Mouse (Mus musculus): ENCODE measurements around the gene Ipo13. TPM values are rescaled to one million over a fixed set of nuclear protein-coding genes. Genes with fewer than 3 reads are reported as not detected.

The Ipo13 gene
- total and polyA plus RNA-seq, 2 experiments from 2014 or later, result 39.9 to 46.0 TPM

DNA sequence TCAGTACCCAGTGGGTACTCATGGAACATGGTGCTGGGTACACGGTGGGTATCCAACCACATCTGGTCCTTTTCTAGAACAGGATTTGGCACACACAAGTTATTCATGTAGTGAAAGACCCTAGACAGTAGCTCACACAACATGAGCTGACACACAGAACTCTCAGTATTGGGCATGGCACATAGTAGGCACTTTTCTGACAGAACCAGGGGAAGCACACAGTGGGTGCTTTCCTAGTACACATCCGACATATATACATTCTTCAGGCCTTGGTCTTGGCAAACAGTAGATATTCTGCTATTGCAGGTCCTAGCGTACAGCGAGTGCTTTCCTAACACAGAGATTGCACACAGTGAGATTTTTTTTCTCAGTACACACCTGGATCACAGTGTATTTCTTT is 68.5 kb downstream of the Ipo13 start:
- Histone ChIP-seq H3K4me3 (ENCODE audit: low read depth, low read length) (no peak overlapping the region), H3K4me1 (ENCODE audit: insufficient read depth, low read length) (no peaks in the 10 kb centered on the region; the same call in 1 of the 2 replicates), H3K27ac (ENCODE audit: low read depth, low read length) (no peak overlapping the region), H3K36me3 (ENCODE audit: insufficient read depth, low read length) (peaks cover 7% of the 10 kb centered on the region; the same call in 1 of the 2 replicates), H3K27me3 (ENCODE audit: insufficient read depth, low read length) (no peaks in the 10 kb centered on the region), H3K9me3 (ENCODE audit: low read length) (no peaks in the 10 kb centered on the region), H3K4me2 (ENCODE audit: low read depth, low read length, poor library complexity, severe bottlenecking) (no peak overlapping the region), H3K9ac (replicated peaks; ENCODE audit: low read length, poor library complexity, severe bottlenecking) (no peak overlapping the region)
- TF ChIP-seq CTCF (IDR thresholded peaks at IDR 0.05), result no peak
- no peak for DNase-seq (ENCODE audit: low spot score)
- ATAC-seq (ENCODE audit: low FRiP score), result no peak
- WGBS, result 96% methylated on average over 4 of the region's 4 CpGs

- DNase-seq (ENCODE audit: low spot score), result no peak
- H3K9ac ChIP-seq (replicated peaks; ENCODE audit: low read length, poor library complexity, severe bottlenecking), result no peak overlapping the region
These were observed 69.5 kb downstream of the Ipo13 start for GRCm38 (mm10) chr4:117845316-117845715.

More at GRCm38 (mm10) chr4:117845316-117845715, 69.5 kb downstream of the Ipo13 start:
- H3K4me2 ChIP-seq (ENCODE audit: low read depth, low read length, poor library complexity, severe bottlenecking), result no peak overlapping the region
- H3K36me3 ChIP-seq (ENCODE audit: insufficient read depth, low read length), result peaks cover 7% of the 10 kb centered on the region; the same call in 1 of the 2 replicates
- H3K27me3 ChIP-seq (ENCODE audit: insufficient read depth, low read length), result no peaks in the 10 kb centered on the region
- WGBS, result 68% methylated on average over 11 of the region's 11 CpGs
- H3K27ac ChIP-seq (ENCODE audit: low read depth, low read length), result no peak overlapping the region
- TF ChIP-seq CTCF (IDR thresholded peaks at IDR 0.05), result no peak
- no peaks in the 10 kb centered on the region; the same call in 1 of the 2 replicates for H3K4me1 ChIP-seq (ENCODE audit: insufficient read depth, low read length)
- H3K4me3 ChIP-seq (ENCODE audit: low read depth, low read length), result no peak overlapping the region
- H3K9me3 ChIP-seq (ENCODE audit: low read length), result no peaks in the 10 kb centered on the region
- no peak for ATAC-seq (ENCODE audit: low FRiP score)

Other genes starting within 250 kb of the Ipo13 start
- gene Dmap1, start 232.7 kb downstream of the Ipo13 start, total RNA-seq (2014; rRNA removed), result 62.6 and 69.5 TPM in 2 replicates
- gene Dmap1, start 232.7 kb downstream of the Ipo13 start, polyA plus RNA-seq (2015; fragmentation: Nextera tagmentation; extraction: Ambion mirVana), result 89.7 and 95.1 TPM in 2 replicates
- gene Gm12845, start 190.6 kb downstream of the Ipo13 start, total RNA-seq (2014; rRNA removed), result not detected in 2 replicates
- not detected in 2 replicates for gene Gm12845, start 190.6 kb downstream of the Ipo13 start, polyA plus RNA-seq (2015; fragmentation: Nextera tagmentation; extraction: Ambion mirVana)
- gene Klf17, start 149.4 kb downstream of the Ipo13 start, total RNA-seq (2014; rRNA removed), result not detected in 2 replicates
- gene Klf17, start 149.4 kb downstream of the Ipo13 start, polyA plus RNA-seq (2015; fragmentation: Nextera tagmentation; extraction: Ambion mirVana), result not detected in 2 replicates
- gene Slc6a9, start 80.5 kb downstream of the Ipo13 start, total RNA-seq (2014; rRNA removed), result 71.2 and 105 TPM in 2 replicates
- 58.7 and 70.5 TPM in 2 replicates for gene Slc6a9, start 80.5 kb downstream of the Ipo13 start, polyA plus RNA-seq (2015; fragmentation: Nextera tagmentation; extraction: Ambion mirVana)
- 2.0 and 9.0 TPM in 2 replicates for gene Ccdc24, start 42.4 kb downstream of the Ipo13 start, total RNA-seq (2014; rRNA removed)
- 1.2 and 1.4 TPM in 2 replicates for gene Ccdc24, start 42.4 kb downstream of the Ipo13 start, polyA plus RNA-seq (2015; fragmentation: Nextera tagmentation; extraction: Ambion mirVana)
- 238 and 337 TPM in 2 replicates for gene B4galt2, start 31.5 kb downstream of the Ipo13 start, total RNA-seq (2014; rRNA removed)
- gene B4galt2, start 31.5 kb downstream of the Ipo13 start, polyA plus RNA-seq (2015; fragmentation: Nextera tagmentation; extraction: Ambion mirVana), result 86.8 and 92.9 TPM in 2 replicates
- gene Atp6v0b, start 27.7 kb downstream of the Ipo13 start, total RNA-seq (2014; rRNA removed), result 607 and 625 TPM in 2 replicates
- 667 and 754 TPM in 2 replicates for gene Atp6v0b, start 27.7 kb downstream of the Ipo13 start, polyA plus RNA-seq (2015; fragmentation: Nextera tagmentation; extraction: Ambion mirVana)
- gene Dph2, start 23.0 kb downstream of the Ipo13 start, total RNA-seq (2014; rRNA removed), result 13.8 and 23.3 TPM in 2 replicates
- 13.3 and 15.9 TPM in 2 replicates for gene Dph2, start 23.0 kb downstream of the Ipo13 start, polyA plus RNA-seq (2015; fragmentation: Nextera tagmentation; extraction: Ambion mirVana)
- gene Artn, start 14.8 kb upstream of the Ipo13 start, total RNA-seq (2014; rRNA removed), result 1.7 and 2.0 TPM in 2 replicates
- 0.48 and 0.77 TPM in 2 replicates for gene Artn, start 14.8 kb upstream of the Ipo13 start, polyA plus RNA-seq (2015; fragmentation: Nextera tagmentation; extraction: Ambion mirVana)
- gene St3gal3, start 219.9 kb upstream of the Ipo13 start, total RNA-seq (2014; rRNA removed), result 41.9 and 46.3 TPM in 2 replicates
- 10.6 and 10.7 TPM in 2 replicates for gene St3gal3, start 219.9 kb upstream of the Ipo13 start, polyA plus RNA-seq (2015; fragmentation: Nextera tagmentation; extraction: Ambion mirVana)